Mouse (Mus musculus) ES-E14 (cell line): Measurements from ENCODE around the gene Gm49392. TPM values are rescaled to one million over a fixed set of nuclear protein-coding genes. Genes with fewer than 3 reads are reported as not detected.

ENCODE experiments used
- DNase-seq: peaks from one replicate; pipeline ENCODE4 v3.0.0-alpha.2; 2013; ENCODE audit warnings: low read depth, low spot score
- H3K27ac ChIP-seq: 2 replicates; pipeline ENCODE4 v1.5.1; 2012; ENCODE audit warnings: low read depth, mild to moderate bottlenecking, low read length, moderate library complexity, mixed read lengths; ENCODE audit not compliant: poor library complexity, insufficient read depth, severe bottlenecking
- H3K36me3 ChIP-seq: 2 replicates; pipeline ENCODE4 v1.6.1; 2012; ENCODE audit warnings: mild to moderate bottlenecking, low read length, moderate library complexity, mixed read lengths; ENCODE audit not compliant: control insufficient read depth, poor library complexity, insufficient read depth, severe bottlenecking
- H3K4me1 ChIP-seq, 2 experiments: fragments of 150-350 bp in 1 of 2; sonication (generic) in 1 of 2; 2 replicates each; pipeline ENCODE4 v1.6.1; 2012; ENCODE audit warnings: low read length in 2 of 2, mild to moderate bottlenecking in 1 of 2, mixed read lengths in 1 of 2; ENCODE audit not compliant: control insufficient read depth in 2 of 2, insufficient read depth in 2 of 2, poor library complexity in 1 of 2
- H3K4me3 ChIP-seq, 2 experiments: fragments of 150-350 bp in 1 of 2; sonication (generic) in 1 of 2; 2 replicates each; pipeline ENCODE4 v1.5.1; 2012; ENCODE audit warnings: low read length in 2 of 2, low read depth in 1 of 2, mild to moderate bottlenecking in 1 of 2, mixed read lengths in 1 of 2; ENCODE audit not compliant: insufficient read depth in 1 of 2, poor library complexity in 1 of 2, severe bottlenecking in 1 of 2
- H3K9ac ChIP-seq: 2 replicates; pipeline ENCODE4 v1.6.1; 2012; ENCODE audit warnings: low read depth, mild to moderate bottlenecking, low read length, mixed read lengths; ENCODE audit not compliant: poor library complexity, insufficient read depth, severe bottlenecking
- H3K9me3 ChIP-seq: fragments of 150-350 bp; sonication (generic); 2 replicates; pipeline ENCODE4 v1.6.1; 2012; ENCODE audit warnings: low read depth, mild to moderate bottlenecking, low read length; ENCODE audit not compliant: control insufficient read depth, insufficient read depth
- CHD2 ChIP-seq: IDR thresholded peaks from 2 replicates; pipeline ENCODE4 v1.6.1; 2014; ENCODE audit warnings: mild to moderate bottlenecking, low read depth, low read length, inconsistent platforms
- HCFC1 ChIP-seq: IDR thresholded peaks from 2 replicates; pipeline ENCODE4 v1.6.1; 2012; ENCODE audit warnings: low read length, inconsistent platforms, borderline replicate concordance; ENCODE audit not compliant: insufficient read depth
- MAFK ChIP-seq: IDR thresholded peaks from 2 replicates; pipeline ENCODE4 v1.6.1; 2014; ENCODE audit warnings: mild to moderate bottlenecking, low read depth, low read length, inconsistent platforms; ENCODE audit not compliant: insufficient read depth
- ZC3H11A ChIP-seq: IDR thresholded peaks from 2 replicates; pipeline ENCODE4 v1.6.1; 2012; ENCODE audit warnings: low read depth, mild to moderate bottlenecking, inconsistent platforms, low read length, borderline replicate concordance
- ZNF384 ChIP-seq: IDR thresholded peaks from 2 replicates; pipeline ENCODE4 v1.6.1; 2012; ENCODE audit warnings: low read depth, low read length, inconsistent platforms
- in situ Hi-C, 2 experiments: fragments of 600-800 bp; cut with MboI; formaldehyde crosslinking; loops; one replicate each; pipeline ENCODE4 v1.15.1; 2025; ENCODE audit warnings: low sequenced_read_pairs in 2 of 2, inconsistent platforms in 1 of 2; ENCODE audit not compliant: unreplicated experiment in 2 of 2
- total RNA-seq: library from RNA; depleted of rRNA; stranded (reverse); fragments of 300-350 nt; gene quantifications from 2 replicates; pipeline ENCODE4 v1.2.3, GENCODE M21; 2012; rRNA removed

The Gm49392 gene
- total RNA-seq, 1 experiment: not detected

DNA sequence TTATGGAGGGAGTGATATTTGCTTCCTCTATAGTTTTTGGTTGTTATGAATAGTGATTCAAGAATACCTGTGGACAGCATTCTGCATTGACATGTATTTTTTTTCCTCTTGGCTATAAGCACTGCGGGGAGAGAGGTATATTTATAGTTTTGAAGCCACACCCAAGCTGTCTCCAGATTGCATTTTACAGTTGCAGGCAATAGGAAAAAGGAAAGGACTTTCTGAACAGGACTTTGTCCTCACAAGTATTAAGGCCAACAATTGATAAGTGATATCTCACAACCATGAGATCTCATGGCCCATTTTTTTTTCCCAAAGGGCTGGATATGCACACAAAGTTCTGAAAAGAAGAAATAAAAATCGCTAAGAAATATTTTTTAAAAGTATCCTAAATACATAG lies 87.0 kb downstream of the Gm49392 start:
- no peak for TF ChIP-seq ZNF384
- no peak for TF ChIP-seq MAFK
- no peak for TF ChIP-seq CHD2

GRCm38 (mm10) chr13:60802749-60803148 lies 93.9 kb downstream of the Gm49392 start, which contains the start of gene Ctsll3:
Gene Ctsll3 (minus strand): TSS chr13:60802849.
- TF ChIP-seq MAFK: no peak
- no peak for TF ChIP-seq HCFC1
- no peak for TF ChIP-seq ZNF384
- no peak for TF ChIP-seq CHD2
- TF ChIP-seq ZC3H11A: no peak
- in situ Hi-C loops: no loop called here
- Histone ChIP-seq H3K27ac (no peak within 1 kb of the TSS), H3K4me3 (no peak within 1 kb of the TSS), H3K9ac (no peak within 1 kb of the TSS), H3K9me3 (no peaks in the 10 kb centered on the region), H3K36me3 (no peaks in the 10 kb centered on the region), H3K4me1 (no peaks in the 10 kb centered on the region)
- DNase-seq: no peak

More for the DNA sequence above, 87.0 kb downstream of the Gm49392 start:
- DNase-seq: no peak
- H3K4me3 ChIP-seq: no peak overlapping the region
- no peaks in the 10 kb centered on the region for H3K36me3 ChIP-seq
- no peaks in the 10 kb centered on the region for H3K4me1 ChIP-seq
- no peak overlapping the region for H3K27ac ChIP-seq
- in situ Hi-C loops: loop anchor here in 1 of 2 experiments (5.0 to 10.0 kb wide), 2 partner anchors 52 to 335 kb away; no protein-coding TSS in a partner anchor
- H3K9me3 ChIP-seq: no peaks in the 10 kb centered on the region
- no peak overlapping the region for H3K9ac ChIP-seq

Other genes with a start within 250 kb of the Gm49392 start
- not detected in 2 replicates for gene BC051665, start 110.5 kb downstream of the Gm49392 start, total RNA-seq
- not detected in 2 replicates for gene Ctsll3, start 94.0 kb downstream of the Gm49392 start, total RNA-seq
- gene 4930486L24Rik, start 32.4 kb downstream of the Gm49392 start, total RNA-seq: 1.6 and 2.9 TPM in 2 replicates
- 0.67 TPM in 1 of 2 replicates, not detected in the other for gene Ctla2b, start 553 bp upstream of the Gm49392 start, total RNA-seq
- not detected in 2 replicates for gene Tpbpb, start 8.0 kb upstream of the Gm49392 start, total RNA-seq
- not detected in 2 replicates for gene Gm49393, start 38.7 kb upstream of the Gm49392 start, total RNA-seq
- 0.26 and 1.5 TPM in 2 replicates for gene Gm49391, start 39.7 kb upstream of the Gm49392 start, total RNA-seq
- gene Ctla2a, start 39.7 kb upstream of the Gm49392 start, total RNA-seq: 2.0 and 10.2 TPM in 2 replicates
- gene Tpbpa, start 45.1 kb upstream of the Gm49392 start, total RNA-seq: 0.98 TPM in 1 of 2 replicates, not detected in the other
- 2.4 TPM in 1 of 2 replicates, not detected in the other for gene Ctsj, start 109.1 kb upstream of the Gm49392 start, total RNA-seq
- 0.18 TPM in 1 of 2 replicates, not detected in the other for gene Ctsq, start 143.7 kb upstream of the Gm49392 start, total RNA-seq